Mouse (Mus musculus): ENCODE data around the gene Gprc5b.

GRCm38 (mm10) chr7:119041502-119041901 lies 46.5 kb upstream of the Gprc5b start:
- TF ChIP-seq CTCF (conservative IDR thresholded peaks at IDR 0.05; ENCODE audit: low read length) = no peak
- no peak for TF ChIP-seq POU5F1 (IDR thresholded peaks at IDR 0.05; ENCODE audit: borderline replicate concordance, low read length)

All from E14TG2a.4 (cell line).